Mouse (Mus musculus) layer of hippocampus, adult 18-20 months (tissue): ENCODE measurements around the gene Psmb1. TPM values are rescaled to one million over a fixed set of nuclear protein-coding genes. Genes with fewer than 3 reads are reported as not detected.
"Not testable (repeated sequence)": the region's sequence is repeated elsewhere in the genome, so short reads cannot be mapped to it uniquely, and the experiment has no call there.

Source experiments
- DNase-seq, 2 experiments: peaks; one replicate each; pipeline ENCODE4 v3.0.0; 2022; ENCODE audit warnings: low spot score in 2 of 2
- total RNA-seq, 2 experiments: library from RNA; stranded (reverse); gene quantifications; 2 replicates each; pipeline ENCODE4 v1.2.3; 2021

The Psmb1 gene
- total RNA-seq, 2 experiments from 2014 or later: 127 to 129 TPM

DNA sequence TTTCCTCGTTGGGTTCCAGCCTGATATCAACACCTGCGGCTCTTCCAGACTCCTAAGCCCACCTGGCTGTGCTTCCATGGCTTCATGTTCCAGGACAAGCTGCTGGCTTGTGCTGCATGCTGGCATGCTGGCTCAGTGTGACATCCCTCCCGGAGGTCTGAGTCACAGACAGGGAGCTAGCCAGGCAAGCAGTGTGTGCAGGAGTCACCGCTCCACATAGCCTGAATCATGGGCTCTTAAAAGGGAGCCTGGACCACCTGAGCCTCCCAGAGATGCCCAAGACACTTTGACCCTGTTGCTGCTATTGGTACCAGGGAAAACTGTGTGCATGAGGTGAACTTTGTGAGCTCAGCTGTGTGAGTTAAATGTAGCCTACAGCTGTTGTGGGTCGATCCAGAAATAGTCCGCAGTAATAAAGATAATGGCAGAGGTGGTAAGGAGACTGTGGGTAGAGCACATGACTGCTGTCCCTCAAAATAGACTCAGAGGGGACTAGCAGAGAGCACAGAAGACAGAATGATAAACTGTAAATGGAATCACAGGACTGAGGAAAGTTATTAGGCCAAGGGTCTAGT lies 37.5 kb downstream of the Psmb1 start:
- DNase-seq: no peak

DNA sequence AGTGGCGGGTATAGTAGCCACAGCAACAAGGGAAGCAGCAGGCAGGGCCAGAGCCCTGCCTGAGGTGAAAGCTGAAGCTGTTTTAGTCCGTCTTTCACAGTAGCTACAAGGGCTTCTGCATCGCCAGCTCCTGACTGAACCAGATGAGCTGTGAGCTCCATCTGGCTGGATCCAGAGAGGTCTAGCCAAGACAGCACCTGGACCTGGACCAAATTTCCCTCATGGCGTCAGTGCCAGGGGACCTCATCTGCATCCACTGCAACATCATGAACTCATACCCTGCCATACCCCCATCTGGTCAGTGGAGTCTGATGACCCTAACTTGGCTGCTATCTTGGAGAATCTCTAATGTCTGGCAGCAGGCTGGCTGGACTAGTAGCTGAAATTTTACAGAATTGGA lies 39.8 kb downstream of the Psmb1 start:
- DNase-seq: no peak

DNA sequence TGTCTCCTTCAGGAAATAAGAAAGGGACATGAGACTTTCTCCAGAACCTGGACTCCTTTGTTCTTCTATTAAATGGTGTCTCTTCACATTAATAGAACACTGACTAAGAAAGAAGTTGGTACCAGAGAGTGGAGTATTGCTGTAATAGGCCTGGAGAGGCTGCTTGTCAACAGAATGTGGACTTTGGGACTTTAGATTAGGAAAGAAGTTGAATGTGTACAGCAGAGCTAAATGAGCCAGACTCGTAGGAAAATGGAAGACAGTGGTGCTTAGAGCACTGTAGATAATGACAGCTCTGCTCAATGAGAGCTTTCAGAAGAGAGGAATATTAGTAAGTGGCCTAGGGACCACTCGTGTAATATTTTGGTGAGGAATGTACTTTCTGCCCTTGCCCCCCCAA lies 43.0 kb downstream of the Psmb1 start:
- DNase-seq: no peak

DNA sequence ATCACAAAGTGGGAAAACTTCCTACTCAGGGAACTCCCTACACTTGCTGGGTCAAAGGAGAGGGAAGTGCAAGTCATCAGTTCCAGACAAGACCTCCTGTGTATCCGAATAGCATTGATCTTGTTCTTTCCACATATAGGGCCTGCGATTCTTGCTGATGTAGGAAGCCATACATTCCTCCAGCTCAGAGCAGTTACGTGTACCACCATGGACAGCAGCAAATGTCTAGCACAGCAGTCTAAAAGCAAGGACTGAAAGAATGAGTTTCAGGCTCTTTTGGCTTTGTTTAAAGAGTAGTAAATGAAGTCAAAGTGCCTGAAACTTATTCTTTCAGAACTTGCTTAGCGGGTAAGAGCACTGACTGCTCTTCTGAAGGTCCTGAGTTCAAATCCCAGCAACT lies 44.3 kb downstream of the Psmb1 start:
- no peak for DNase-seq

DNA sequence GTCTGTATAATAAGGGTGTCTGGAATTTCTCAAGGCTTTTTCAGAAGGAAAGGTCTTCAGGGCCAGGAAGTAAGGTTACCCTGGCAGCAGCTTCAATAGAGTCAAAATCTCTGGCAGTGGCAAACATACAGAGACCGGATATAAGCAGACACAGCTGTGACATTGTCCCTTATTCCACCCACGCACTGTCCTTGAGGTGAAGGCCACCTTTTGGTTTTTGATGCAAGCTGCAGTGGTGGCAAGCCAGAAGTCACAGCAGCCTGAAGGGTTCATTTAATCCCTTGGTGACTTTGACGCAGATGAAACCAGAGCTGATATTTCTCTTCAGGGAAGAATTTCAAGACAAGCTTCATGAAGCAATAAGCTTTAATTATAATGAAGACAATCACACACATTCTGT lies 49.9 kb downstream of the Psmb1 start:
- DNase-seq: no peak

DNA sequence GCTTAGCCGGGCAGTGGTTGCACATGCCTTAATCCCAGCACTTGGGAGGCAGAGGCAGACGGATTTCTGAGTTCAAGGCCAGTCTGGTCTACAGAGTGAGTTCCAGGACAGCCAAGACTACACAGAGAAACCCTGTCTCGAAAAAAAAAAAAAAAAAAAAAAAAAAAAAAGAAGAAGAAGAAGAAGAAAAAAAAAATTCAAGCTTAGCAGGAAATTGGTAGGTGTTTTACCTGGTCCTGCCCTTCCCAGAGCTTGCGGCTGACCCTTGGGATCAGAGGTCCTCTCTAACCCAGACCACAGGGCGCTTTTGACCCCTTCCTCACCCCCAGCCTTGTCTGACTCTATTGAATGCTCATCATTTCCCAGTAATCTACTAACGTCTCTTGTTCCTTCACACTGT lies 50.4 kb downstream of the Psmb1 start:
- not testable (repeated sequence) for DNase-seq

DNA sequence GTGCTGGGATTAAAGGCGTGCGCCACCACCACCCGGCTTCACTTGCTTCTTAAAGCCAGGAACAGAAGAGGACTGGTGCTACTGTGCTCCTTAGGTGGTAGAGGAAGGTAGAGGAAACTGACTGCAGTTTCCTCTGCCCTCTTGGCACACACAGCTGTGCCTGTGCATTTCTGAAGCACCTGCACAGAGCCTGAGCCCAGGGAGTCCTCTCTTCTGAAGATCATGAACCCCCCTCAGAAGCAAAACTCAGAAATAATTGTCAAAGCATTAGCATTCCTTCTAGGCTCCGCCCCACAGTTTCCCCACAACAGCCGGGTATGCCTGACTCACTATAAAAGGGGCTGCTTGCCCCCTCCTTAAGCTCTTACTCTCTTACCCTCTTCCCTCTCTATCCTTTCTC lies 51.7 kb downstream of the Psmb1 start:
- no peak for DNase-seq

DNA sequence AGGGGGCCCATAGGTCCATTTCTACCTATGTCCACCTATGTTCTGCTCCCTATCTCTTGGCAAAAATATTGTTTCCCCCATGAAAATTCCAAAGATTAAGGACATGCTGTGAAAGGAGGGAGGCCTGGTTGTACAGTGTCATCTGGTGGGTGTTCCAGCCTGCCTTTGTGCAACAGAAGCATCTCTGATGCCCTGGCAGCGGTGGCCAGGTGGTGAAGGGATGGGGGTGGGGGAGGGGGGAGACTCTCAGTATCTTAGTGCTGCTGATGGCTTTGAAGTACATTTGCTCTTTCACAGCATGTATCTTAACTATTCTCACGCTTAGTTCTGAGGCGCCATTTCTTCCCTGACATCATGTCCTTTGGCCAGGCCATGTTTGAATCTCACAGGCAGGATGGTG lies 54.1 kb downstream of the Psmb1 start:
- DNase-seq: no peak

DNA sequence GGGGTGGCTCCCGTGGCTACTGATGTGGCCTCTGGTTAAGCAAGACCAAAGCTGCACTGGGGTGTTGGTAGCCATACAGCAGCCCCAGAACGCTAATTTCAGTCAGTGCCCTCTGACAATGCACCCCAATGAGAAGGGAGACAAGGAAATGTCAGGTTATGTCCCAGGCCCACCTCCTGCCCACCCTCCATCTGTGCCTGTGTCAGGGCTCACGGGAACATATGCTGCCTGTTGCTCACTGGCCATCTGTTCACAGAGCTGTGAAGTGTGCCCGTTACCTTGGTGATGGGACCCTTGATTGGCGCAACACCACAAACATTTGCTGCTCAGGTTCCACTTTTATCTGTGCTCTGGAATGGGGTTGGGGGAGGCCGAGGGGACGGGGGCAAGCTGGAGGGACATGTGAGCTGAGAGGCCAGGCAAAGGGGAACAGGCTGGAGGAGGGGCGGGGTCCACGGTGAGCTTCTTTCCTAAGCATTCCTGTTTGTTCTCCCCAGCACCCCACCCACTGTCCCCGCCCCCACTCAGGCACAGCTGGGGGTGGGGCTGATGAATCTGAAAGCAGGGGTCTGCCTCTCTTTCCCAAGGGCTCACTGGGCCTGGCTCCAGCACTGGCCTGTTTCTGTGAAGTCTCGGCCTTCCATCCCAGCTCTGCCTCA lies 59.0 kb downstream of the Psmb1 start:
- DNase-seq: peak; percentile 43 to 83

DNA sequence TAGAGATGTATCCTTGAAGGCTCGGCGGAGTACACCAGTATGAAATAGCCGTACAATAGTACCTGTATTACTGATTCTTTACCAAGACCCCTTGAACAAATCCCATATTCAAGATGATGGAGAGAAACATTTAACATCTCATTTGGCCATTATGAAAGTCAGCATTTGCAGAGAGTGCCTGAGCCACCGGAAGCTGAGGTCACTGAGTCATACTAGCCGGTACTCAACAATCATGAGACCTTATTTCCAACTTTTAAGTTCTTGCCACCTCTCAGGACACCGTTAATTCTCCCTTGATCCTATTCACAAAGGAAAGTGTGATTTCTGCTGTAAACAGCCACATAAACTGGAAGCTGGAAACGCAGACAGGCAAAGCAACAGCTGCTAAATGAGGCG lies 59.5 kb downstream of the Psmb1 start:
- no peak for DNase-seq

DNA sequence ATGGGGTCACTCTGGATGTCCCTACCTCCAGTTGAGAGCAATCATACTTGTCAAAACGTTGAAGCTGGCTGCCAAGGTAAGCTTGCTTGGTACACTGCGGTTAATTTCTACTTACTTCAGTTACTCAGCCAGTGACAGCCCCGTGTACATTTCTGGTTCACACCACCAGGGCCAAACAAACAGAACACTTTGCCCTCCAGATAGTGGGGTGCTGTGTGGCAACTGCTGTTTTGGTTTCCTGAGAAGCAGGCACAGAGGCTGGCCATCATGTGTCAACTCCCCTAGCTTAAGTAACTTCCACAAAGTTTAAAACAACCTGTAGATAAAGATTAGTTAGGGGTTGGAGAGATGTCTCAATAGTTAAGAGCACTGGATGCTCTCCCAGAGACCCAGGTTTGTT lies 64.8 kb downstream of the Psmb1 start:
- DNase-seq: no peak

DNA sequence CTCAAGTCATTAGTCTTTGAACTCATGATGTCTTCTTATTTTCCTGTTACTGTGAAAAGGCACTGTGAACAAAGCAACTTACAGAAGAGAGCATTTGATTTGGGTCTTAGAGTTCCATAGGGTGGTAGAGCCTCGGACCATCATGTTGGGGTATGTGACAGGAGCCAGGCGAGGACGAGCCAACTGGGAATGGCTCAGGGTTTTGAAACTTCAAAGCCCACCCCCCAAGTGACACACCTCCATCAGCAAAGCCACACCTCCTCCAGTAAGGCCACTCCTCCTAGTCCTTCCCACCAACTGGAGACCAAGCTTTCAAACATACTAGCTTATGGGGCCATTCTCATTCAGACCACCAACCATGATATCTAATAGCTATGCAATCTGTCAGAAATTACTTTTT lies 67.5 kb downstream of the Psmb1 start:
- no peak for DNase-seq

DNA sequence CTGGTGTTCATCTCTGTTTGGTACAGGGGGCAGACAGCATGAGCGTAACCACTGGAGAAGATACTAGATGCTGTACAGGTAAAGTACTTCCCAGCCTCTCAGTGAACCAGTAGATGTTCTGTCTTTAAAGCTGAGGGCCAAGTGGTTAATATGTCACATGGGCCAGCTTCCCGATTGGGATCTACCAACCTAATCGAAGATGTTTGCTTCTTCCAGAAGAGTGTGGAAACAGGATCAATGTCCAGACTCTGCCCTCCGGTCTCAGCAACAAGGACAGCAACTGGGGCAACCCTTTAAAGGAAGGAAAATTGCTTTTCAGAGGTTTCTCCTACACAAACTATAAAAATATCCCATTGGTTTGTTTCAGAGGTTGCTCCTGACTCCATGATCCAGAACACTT lies 68.0 kb downstream of the Psmb1 start:
- DNase-seq: no peak

DNA sequence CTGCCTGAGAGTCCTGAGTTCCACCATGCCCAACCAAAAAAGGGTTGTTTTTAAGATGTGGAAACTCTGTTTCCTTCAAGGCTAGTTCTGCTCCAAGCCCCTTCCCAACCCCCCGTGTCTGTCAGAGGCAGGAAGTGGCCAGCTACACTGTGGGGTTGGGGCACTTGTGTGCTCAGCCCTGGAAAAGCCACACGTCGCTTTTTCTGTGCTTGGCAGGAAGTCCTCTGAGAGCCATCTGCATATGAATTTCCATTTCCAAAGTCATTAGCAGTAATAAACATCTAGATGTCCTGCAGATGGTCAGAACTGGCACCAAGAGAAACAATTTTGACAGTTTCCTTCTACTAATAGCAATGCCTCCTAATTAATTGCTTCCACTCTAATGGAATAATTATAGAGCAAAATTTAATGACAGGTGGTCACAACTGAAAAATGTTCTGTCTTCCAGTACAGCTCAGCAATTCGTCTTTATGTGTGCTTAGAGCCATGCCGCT lies 68.5 kb downstream of the Psmb1 start:
- DNase-seq: peak in 1 of 2 experiments; percentile 53

DNA sequence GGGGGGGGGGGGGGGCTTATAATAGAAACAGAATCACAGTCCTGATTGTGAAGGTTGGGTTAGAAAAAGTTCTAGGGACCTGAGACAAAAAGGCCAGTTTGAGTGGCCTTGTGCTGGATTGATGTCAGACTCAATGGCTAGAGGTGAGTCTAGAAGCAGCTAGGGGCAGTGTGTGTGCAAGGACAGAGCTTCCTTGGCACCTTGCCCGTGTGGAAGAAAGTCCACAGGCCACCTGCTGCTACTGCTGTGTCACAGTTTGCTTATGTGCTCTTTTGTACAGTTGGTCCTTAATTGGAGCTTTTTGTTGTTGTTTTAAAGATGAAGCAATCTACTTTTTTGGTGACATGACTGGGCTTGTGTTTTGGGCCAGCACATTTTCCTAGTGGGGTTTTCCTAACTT lies 69.6 kb downstream of the Psmb1 start:
- no peak for DNase-seq

DNA sequence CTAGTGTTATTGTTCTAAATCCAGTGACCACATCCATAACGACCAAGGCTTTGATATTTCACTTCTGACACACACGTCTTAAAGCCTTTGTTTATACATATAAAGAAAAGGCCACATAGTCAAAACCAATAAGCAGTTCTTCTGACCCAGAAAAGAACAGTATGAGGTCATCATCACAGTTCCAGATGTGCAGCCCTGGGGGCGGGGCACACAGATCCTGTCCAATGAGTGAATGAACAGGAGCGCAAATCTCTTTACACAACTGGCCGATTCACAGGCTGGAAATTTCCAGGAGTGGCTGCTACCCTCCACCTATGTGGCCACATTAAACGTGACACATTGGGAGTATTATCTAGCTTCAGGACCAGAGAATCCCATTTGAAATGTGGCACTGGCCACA lies 70.1 kb downstream of the Psmb1 start:
- no peak for DNase-seq

DNA sequence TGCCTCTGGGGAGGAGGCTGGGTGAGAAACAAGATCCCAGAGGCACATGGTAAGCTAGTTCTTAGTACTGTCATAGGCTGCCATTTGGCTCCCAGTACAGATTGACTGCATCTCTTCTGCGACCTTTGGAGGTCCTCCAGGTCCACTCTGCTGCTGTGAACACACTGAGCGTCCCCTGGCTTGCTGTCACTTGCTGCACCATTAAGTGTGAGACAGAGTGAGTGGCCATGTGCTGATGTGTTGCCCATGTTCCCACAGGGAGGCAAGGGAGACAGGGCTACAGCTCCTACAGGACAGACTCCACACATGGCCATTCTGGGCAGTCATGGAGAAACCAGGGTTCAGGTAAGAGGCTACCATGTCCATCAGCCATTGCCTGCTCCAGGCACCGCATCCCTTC lies 73.6 kb downstream of the Psmb1 start:
- no peak for DNase-seq

Other genes starting within 250 kb of the Psmb1 start
- gene Dll1, start 122.9 kb downstream of the Psmb1 start, total RNA-seq: 10 to 100 TPM; 12.7 to 13.0 TPM
- 10 to 100 TPM; 48.6 to 48.9 TPM for gene Fam120b, start 103.5 kb downstream of the Psmb1 start, total RNA-seq
- gene Tbp, start 137 bp upstream of the Psmb1 start, total RNA-seq: 10 to 100 TPM; 26.6 to 33.7 TPM
- gene Pdcd2, start 27.6 kb upstream of the Psmb1 start, total RNA-seq: 10 to 100 TPM; 18.5 to 19.5 TPM
- gene Prdm9, start 64.6 kb upstream of the Psmb1 start, total RNA-seq: 1 to 10 TPM; 1.9 to 2.9 TPM
- 10 to 100 TPM; 21.4 to 25.9 TPM for gene Chd1, start 205.2 kb upstream of the Psmb1 start, total RNA-seq